Mouse (Mus musculus) CH12.LX (cell line): Measurements from ENCODE around the gene Epha10. TPM values are rescaled to one million over a fixed set of nuclear protein-coding genes. Genes with fewer than 3 reads are reported as not detected.

Source experiments
- DNase-seq: peaks from one replicate; pipeline ENCODE4 v3.0.0-alpha.2; 2013; ENCODE audit errors: extremely low read depth
- H3K27ac ChIP-seq: 2 replicates; pipeline ENCODE4 v1.5.1; 2012; ENCODE audit warnings: low read depth, mild to moderate bottlenecking, control low read depth, moderate library complexity; ENCODE audit not compliant: insufficient read depth
- H3K27me3 ChIP-seq: replicated peaks from 2 replicates; pipeline ENCODE3; 2012; ENCODE audit warnings: inconsistent platforms
- H3K36me3 ChIP-seq, 2 experiments: replicated peaks in 1 of 2; 2 replicates each; pipeline versions ENCODE3 to v1.6.1; 2012; ENCODE audit warnings: inconsistent platforms in 1 of 2, low read length in 1 of 2, mild to moderate bottlenecking in 1 of 2, mixed read lengths in 1 of 2, moderate library complexity in 1 of 2; ENCODE audit not compliant: control insufficient read depth in 1 of 2, insufficient read depth in 1 of 2
- H3K4me1 ChIP-seq, 2 experiments: 2 replicates each; pipeline ENCODE4 v1.6.1; 2012; ENCODE audit warnings: inconsistent platforms in 1 of 2, moderate library complexity in 1 of 2; ENCODE audit not compliant: insufficient read depth in 2 of 2, control insufficient read depth in 1 of 2
- H3K4me2 ChIP-seq: 2 replicates; pipeline ENCODE4 v1.6.1; 2012; ENCODE audit warnings: low read depth, mild to moderate bottlenecking, control low read depth; ENCODE audit not compliant: poor library complexity, insufficient read depth, severe bottlenecking
- H3K4me3 ChIP-seq, 3 experiments: fragments of 150-350 bp in 1 of 3; sonication (generic) in 1 of 3; replicated peaks in 1 of 3; 2 replicates each; pipeline versions ENCODE3 to v1.5.1; 2011 to 2012; ENCODE audit warnings: low read depth in 2 of 3, low read length in 2 of 3, mild to moderate bottlenecking in 2 of 3, moderate library complexity in 2 of 3, control low read depth in 1 of 3, improper control_type of control experiment in 1 of 3, inconsistent platforms in 1 of 3, mixed read lengths in 1 of 3; ENCODE audit not compliant: poor library complexity in 1 of 3
- H3K79me2 ChIP-seq: replicated peaks from 2 replicates; pipeline ENCODE4 v1.6.1; 2012; ENCODE audit warnings: mild to moderate bottlenecking, moderate library complexity; ENCODE audit not compliant: control insufficient read depth, poor library complexity, insufficient read depth, severe bottlenecking; ENCODE audit errors: extremely low read depth
- H3K9ac ChIP-seq: 2 replicates; pipeline ENCODE4 v1.6.1; 2012; ENCODE audit warnings: low read depth, mild to moderate bottlenecking, control low read depth, moderate library complexity; ENCODE audit not compliant: insufficient read depth
- H3K9me3 ChIP-seq: replicated peaks from 2 replicates; pipeline ENCODE3; 2012; ENCODE audit warnings: low read length, inconsistent platforms, mixed read lengths
- BHLHE40 ChIP-seq: IDR thresholded peaks from 2 replicates; pipeline ENCODE4 v1.6.1; 2011; ENCODE audit warnings: mild to moderate bottlenecking, low read depth, low read length, improper control_type of control experiment
- CHD1 ChIP-seq: IDR thresholded peaks from 2 replicates; pipeline ENCODE4 v1.6.1; 2012; ENCODE audit warnings: low read depth, low read length, improper control_type of control experiment, inconsistent platforms
- CTCF ChIP-seq, 2 experiments: IDR thresholded peaks in 1 of 2; conservative IDR thresholded peaks in 1 of 2; 2 replicates each; pipeline ENCODE4 v1.5.1; 2011 to 2012; ENCODE audit warnings: low read depth in 2 of 2, low read length in 2 of 2, improper control_type of control experiment in 1 of 2, inconsistent platforms in 1 of 2, mild to moderate bottlenecking in 1 of 2, moderate library complexity in 1 of 2
- E2F4 ChIP-seq: IDR thresholded peaks from 2 replicates; pipeline ENCODE4 v1.6.1; 2011; ENCODE audit warnings: low read depth, low read length, improper control_type of control experiment; ENCODE audit not compliant: insufficient replicate concordance
- ETS1 ChIP-seq: conservative IDR thresholded peaks from 2 replicates; pipeline ENCODE4 v1.6.1; 2012; ENCODE audit warnings: low read depth, mild to moderate bottlenecking, inconsistent platforms, low read length, improper control_type of control experiment, moderate library complexity
- GABPA ChIP-seq: IDR thresholded peaks from 2 replicates; pipeline ENCODE4 v1.6.1; 2012; ENCODE audit warnings: low read depth, low read length, improper control_type of control experiment, inconsistent platforms; ENCODE audit not compliant: insufficient replicate concordance
- HCFC1 ChIP-seq: IDR thresholded peaks from 2 replicates; pipeline ENCODE4 v1.6.1; 2012; ENCODE audit warnings: low read depth, mild to moderate bottlenecking, inconsistent platforms, low read length, improper control_type of control experiment
- IRF4 ChIP-seq: IDR thresholded peaks from 2 replicates; pipeline ENCODE4 v1.6.1; 2014; ENCODE audit warnings: low read depth, mild to moderate bottlenecking, inconsistent platforms, low read length, improper control_type of control experiment
- JUN ChIP-seq: IDR thresholded peaks from 2 replicates; pipeline ENCODE4 v1.6.1; 2011; ENCODE audit warnings: low read depth, mild to moderate bottlenecking, low read length, improper control_type of control experiment, moderate library complexity; ENCODE audit not compliant: insufficient read depth
- JUND ChIP-seq: conservative IDR thresholded peaks from 2 replicates; pipeline ENCODE4 v1.6.1; 2011; ENCODE audit warnings: low read depth, low read length, improper control_type of control experiment
- MAZ ChIP-seq: IDR thresholded peaks from 2 replicates; pipeline ENCODE4 v1.6.1; 2012; ENCODE audit warnings: low read depth, mild to moderate bottlenecking, inconsistent platforms, low read length, improper control_type of control experiment, moderate library complexity
- MEF2A ChIP-seq: IDR thresholded peaks from 2 replicates; pipeline ENCODE4 v1.6.1; 2014; ENCODE audit warnings: low read depth, mild to moderate bottlenecking, inconsistent platforms, low read length, improper control_type of control experiment, borderline replicate concordance
- MYC ChIP-seq: IDR thresholded peaks from 2 replicates; pipeline ENCODE4 v1.6.1; 2011; ENCODE audit warnings: low read depth, mild to moderate bottlenecking, improper control_type of control experiment, low read length
- PAX5 ChIP-seq: IDR thresholded peaks from 2 replicates; pipeline ENCODE4 v1.6.1; 2012; ENCODE audit warnings: low read length, inconsistent platforms, mixed read lengths
- POLR2AphosphoS2 ChIP-seq: IDR thresholded peaks from 2 replicates; pipeline ENCODE4 v1.6.1; 2011; ENCODE audit warnings: low read depth, low read length, improper control_type of control experiment
- RAD21 ChIP-seq: IDR thresholded peaks from 2 replicates; pipeline ENCODE4 v1.6.1; 2011; ENCODE audit warnings: low read depth, mild to moderate bottlenecking, low read length, improper control_type of control experiment, moderate library complexity
- SMC3 ChIP-seq: IDR thresholded peaks from 2 replicates; pipeline ENCODE4 v1.6.1; 2011; ENCODE audit warnings: low read depth, low read length, improper control_type of control experiment
- TCF12 ChIP-seq: IDR thresholded peaks from 2 replicates; pipeline ENCODE4 v1.6.1; 2014; ENCODE audit warnings: low read depth, mild to moderate bottlenecking, inconsistent platforms, low read length, improper control_type of control experiment
- UBTF ChIP-seq: IDR thresholded peaks from 2 replicates; pipeline ENCODE4 v1.6.1; 2012; ENCODE audit warnings: low read depth, mild to moderate bottlenecking, inconsistent platforms, low read length, improper control_type of control experiment, moderate library complexity
- USF2 ChIP-seq: conservative IDR thresholded peaks from 2 replicates; pipeline ENCODE4 v1.6.1; 2011; ENCODE audit warnings: low read depth, low read length, improper control_type of control experiment
- ZKSCAN1 ChIP-seq: IDR thresholded peaks from 2 replicates; pipeline ENCODE4 v1.6.1; 2012; ENCODE audit warnings: low read depth, inconsistent platforms, low read length, improper control_type of control experiment, borderline replicate concordance
- ZMIZ1 ChIP-seq: IDR thresholded peaks from 2 replicates; pipeline ENCODE4 v1.6.1; 2012; ENCODE audit warnings: low read depth, mild to moderate bottlenecking, inconsistent platforms, low read length, improper control_type of control experiment
- ZNF384 ChIP-seq: IDR thresholded peaks from 2 replicates; pipeline ENCODE4 v1.6.1; 2012; ENCODE audit warnings: low read depth, low read length, improper control_type of control experiment, inconsistent platforms
- dilution Hi-C: fragments of 300-500 bp; cut with MboI; formaldehyde crosslinking; loops from 2 replicates; pipeline ENCODE4 v1.14.3; 2020; ENCODE audit warnings: low sequenced_read_pairs; ENCODE audit not compliant: extremely low pct_unique_long_range_greater_than_20kb, extremely low pct_ligation_motif_present
- in situ Hi-C: fragments of 300-500 bp; cut with MboI; formaldehyde crosslinking; loops from 3 replicates; pipeline ENCODE4 v1.14.3; 2019; ENCODE audit warnings: low sequenced_read_pairs, low pct_ligation_motif_present, low pct_unique_long_range_greater_than_20kb, mixed read lengths
- polyA plus RNA-seq: library from polyadenylated mRNA; unstranded; fragments of >175 nt; gene quantifications from 2 replicates; pipeline ENCODE4 v1.2.1, GENCODE M21; 2012; ENCODE audit warnings: low read depth; ENCODE audit not compliant: insufficient read length
- total RNA-seq, 2 experiments: library from RNA; depleted of rRNA; stranded (reverse); fragments of 300-350 nt in 1 of 2; fragments of >200 nt in 1 of 2; gene quantifications; 2 replicates each; pipeline ENCODE4 v1.2.3; 2012 to 2014

Epha10 gene
- total and polyA plus RNA-seq, 3 experiments: not detected

GRCm38 (mm10) chr4:124899906-124900305 is 19.2 kb downstream of the Epha10 start:
- in situ Hi-C loops (loop anchor here (10.0 kb wide), 1 partner anchor 45 kb away; the partner anchor contains the start of genes 1110065P20Rik and Yrdc), dilution Hi-C loops (no loop called here)
- Histone ChIP-seq H3K27ac (no peak overlapping the region), H3K36me3 (no peaks in the 10 kb centered on the region), H3K9me3 (peaks cover 4% of the 10 kb centered on the region), H3K4me3 (no peak overlapping the region), H3K27me3 (peaks cover 76% of the 10 kb centered on the region), H3K4me1 (no peaks in the 10 kb centered on the region), H3K4me2 (no peak overlapping the region), H3K9ac (no peak overlapping the region), H3K79me2 (no peaks in the 10 kb centered on the region)
- no peak for TF ChIP-seq CTCF (conservative IDR thresholded peaks at IDR 0.05 in 1 of 2, IDR thresholded peaks at IDR 0.05 in 1 of 2; ENCODE audit: low read depth in 2 of 2, low read length in 2 of 2)
- no peak for TF ChIP-seq ETS1
- no peak for TF ChIP-seq USF2
- no peak for TF ChIP-seq MYC
- DNase-seq: no peak

GRCm38 (mm10) chr4:124905417-124905816 is 24.7 kb downstream of the Epha10 start:
- Histone ChIP-seq H3K27me3 (peaks cover 45% of the 10 kb centered on the region), H3K4me3 (no peak overlapping the region), H3K79me2 (no peaks in the 10 kb centered on the region), H3K27ac (no peak overlapping the region), H3K4me1 (no peaks in the 10 kb centered on the region), H3K36me3 (no peaks in the 10 kb centered on the region), H3K9ac (no peak overlapping the region), H3K9me3 (peaks cover 12% of the 10 kb centered on the region), H3K4me2 (no peak overlapping the region)
- DNase-seq: peak; percentile 25
- dilution Hi-C loops: no loop called here
- in situ Hi-C loops: loop anchor here (10.0 kb wide), 1 partner anchor 51 kb away; the partner anchor contains the start of genes 1110065P20Rik and Yrdc
- peak; percentile 93 for TF ChIP-seq ZNF384
- no peak for TF ChIP-seq ZKSCAN1
- TF ChIP-seq CTCF (conservative IDR thresholded peaks at IDR 0.05 in 1 of 2, IDR thresholded peaks at IDR 0.05 in 1 of 2; ENCODE audit: low read depth in 2 of 2, low read length in 2 of 2): peak in 1 of 2 experiments; percentile 38; a peak in 2 of 4 replicates
- TF ChIP-seq UBTF: no peak

- no peak overlapping the region for H3K9ac ChIP-seq
- no peak for DNase-seq
- no peaks in the 10 kb centered on the region for H3K4me1 ChIP-seq
- in situ Hi-C loops (loop anchor here (10.0 kb wide), 1 partner anchor 51 kb away; the partner anchor contains the start of genes 1110065P20Rik and Yrdc), dilution Hi-C loops (no loop called here)
- no peak overlapping the region for H3K4me2 ChIP-seq
- H3K27ac ChIP-seq: no peak overlapping the region
- H3K36me3 ChIP-seq: no peaks in the 10 kb centered on the region
- no peak for TF ChIP-seq JUND
- no peak for TF ChIP-seq MEF2A
- no peak for TF ChIP-seq JUN
- no peak for TF ChIP-seq CHD1
- no peak for TF ChIP-seq BHLHE40
- no peak for TF ChIP-seq POLR2AphosphoS2
- TF ChIP-seq GABPA: no peak
- TF ChIP-seq RAD21: no peak
- TF ChIP-seq PAX5: no peak
- no peak for TF ChIP-seq E2F4
- no peak for TF ChIP-seq SMC3
- TF ChIP-seq IRF4: no peak
- TF ChIP-seq UBTF: no peak
- TF ChIP-seq MAZ: no peak
- no peak for TF ChIP-seq ZMIZ1
- TF ChIP-seq USF2: no peak
- no peak for TF ChIP-seq HCFC1
- TF ChIP-seq TCF12: no peak
- no peak for TF ChIP-seq CTCF (conservative IDR thresholded peaks at IDR 0.05 in 1 of 2, IDR thresholded peaks at IDR 0.05 in 1 of 2; ENCODE audit: low read depth in 2 of 2, low read length in 2 of 2)
- no peaks in the 10 kb centered on the region for H3K79me2 ChIP-seq
- H3K27me3 ChIP-seq: peaks cover 42% of the 10 kb centered on the region
- H3K4me3 ChIP-seq: no peak overlapping the region
- peaks cover 12% of the 10 kb centered on the region for H3K9me3 ChIP-seq
Observed at GRCm38 (mm10) chr4:124905971-124906822, 25.5 kb downstream of the Epha10 start.
